Mouse (Mus musculus) kidney, adult 2 months (tissue): ENCODE measurements around the gene Chaf1a. TPM values are rescaled to one million over a fixed set of nuclear protein-coding genes. Genes with fewer than 3 reads are reported as not detected.
"Not testable (repeated sequence)": the region's sequence is repeated elsewhere in the genome, so short reads cannot be mapped to it uniquely, and the experiment has no call there.

Source experiments
- DNase-seq: peaks from one replicate; pipeline ENCODE4 v3.0.0; 2021
- H3K27ac ChIP-seq: fragments of 200-500 bp; 2 replicates; pipeline ENCODE4 v1.5.1; 2012; ENCODE audit warnings: low read depth, low read length, control low read depth, inconsistent platforms; ENCODE audit not compliant: insufficient read depth
- H3K27me3 ChIP-seq: fragments of 200-500 bp; replicated peaks from 2 replicates; pipeline ENCODE4 v1.6.1; 2012; ENCODE audit warnings: mild to moderate bottlenecking, moderate library complexity, low read length, inconsistent platforms; ENCODE audit not compliant: control insufficient read depth, insufficient read depth
- H3K36me3 ChIP-seq: fragments of 200-500 bp; 2 replicates; pipeline ENCODE4 v1.6.1; 2012; ENCODE audit warnings: mild to moderate bottlenecking, moderate library complexity, low read length, inconsistent platforms; ENCODE audit not compliant: control insufficient read depth, insufficient read depth
- H3K4me1 ChIP-seq: fragments of 200-500 bp; 2 replicates; pipeline ENCODE4 v1.6.1; 2011; ENCODE audit warnings: low read length; ENCODE audit not compliant: control insufficient read depth, insufficient read depth
- H3K4me3 ChIP-seq: fragments of 200-500 bp; 2 replicates; pipeline ENCODE4 v1.5.1; 2011; ENCODE audit warnings: mild to moderate bottlenecking, low read depth, low read length, control low read depth; ENCODE audit not compliant: insufficient read depth
- CTCF ChIP-seq: fragments of 200-500 bp; conservative IDR thresholded peaks from 2 replicates; pipeline ENCODE4 v1.5.1; 2011; ENCODE audit warnings: low read depth, mild to moderate bottlenecking, control low read depth, low read length, moderate library complexity, mixed read lengths; ENCODE audit not compliant: insufficient read depth, insufficient read length
- POLR2A ChIP-seq: fragments of 200-500 bp; IDR thresholded peaks from one replicate; pipeline ENCODE4 v1.6.1; 2011; ENCODE audit warnings: low read depth, low read length, control low read depth
- WGBS: fragments of 180-500 bp; shearing (Covaris S2); methylation state at CpG from one replicate; pipeline ENCODE4 v1.1.7; 2018; 5-methylcytosine and 5-hydroxymethylcytosine counted together
- polyA plus RNA-seq: library from polyadenylated mRNA; depleted of rRNA; stranded (reverse); fragments of >200 nt; gene quantifications from 2 replicates; pipeline ENCODE4 v1.2.3, GENCODE M21; 2012

Chaf1a gene
- polyA plus RNA-seq, 1 experiment: 1.2 TPM

- Histone ChIP-seq H3K27me3 (no peaks in the 10 kb centered on the region), H3K4me1 (no peaks in the 10 kb centered on the region; the same call in 1 of the 2 replicates), H3K4me3 (peak overlapping the region; percentile 40; the same call in 1 of the 2 replicates), H3K27ac (no peak overlapping the region), H3K36me3 (no peaks in the 10 kb centered on the region)
- TF ChIP-seq POLR2A (no peak), CTCF (no peak)
- no peak for DNase-seq
- under 1% methylated on average over 12 of the region's 12 CpGs for WGBS
Measured at GRCm38 (mm10) chr17:56040857-56041163, 571 bp downstream of the Chaf1a start.

- WGBS: 75% methylated on average over 5 of the region's 5 CpGs
- DNase-seq: no peak
- Histone ChIP-seq H3K27me3 (no peaks in the 10 kb centered on the region), H3K4me3 (no peak overlapping the region), H3K27ac (no peak overlapping the region), H3K4me1 (no peaks in the 10 kb centered on the region), H3K36me3 (no peaks in the 10 kb centered on the region)
- TF ChIP-seq CTCF (no peak), POLR2A (no peak)
Measured at GRCm38 (mm10) chr17:56051369-56051768, 11.1 kb downstream of the Chaf1a start.

GRCm38 (mm10) chr17:56054938-56055337 is 14.7 kb downstream of the Chaf1a start:
- H3K4me3 ChIP-seq: no peak overlapping the region
- no peak overlapping the region for H3K27ac ChIP-seq
- TF ChIP-seq POLR2A: no peak
- no peak for TF ChIP-seq CTCF
- H3K27me3 ChIP-seq: no peaks in the 10 kb centered on the region
- H3K4me1 ChIP-seq: no peaks in the 10 kb centered on the region
- H3K36me3 ChIP-seq: no peaks in the 10 kb centered on the region
- DNase-seq: no peak

GRCm38 (mm10) chr17:56055945-56056678 is 15.9 kb downstream of the Chaf1a start:
- 67% methylated on average over 4 of the region's 4 CpGs for WGBS
- no peak for DNase-seq
- Histone ChIP-seq H3K4me1 (no peaks in the 10 kb centered on the region), H3K36me3 (no peaks in the 10 kb centered on the region), H3K27ac (no peak overlapping the region), H3K27me3 (no peaks in the 10 kb centered on the region), H3K4me3 (no peak overlapping the region)
- TF ChIP-seq POLR2A (no peak), CTCF (no peak)

GRCm38 (mm10) chr17:56057381-56058120 is 17.3 kb downstream of the Chaf1a start:
- H3K27ac ChIP-seq: no peak overlapping the region
- H3K27me3 ChIP-seq: no peaks in the 10 kb centered on the region
- no peak overlapping the region for H3K4me3 ChIP-seq
- H3K4me1 ChIP-seq: no peaks in the 10 kb centered on the region
- no peaks in the 10 kb centered on the region for H3K36me3 ChIP-seq
- 89% methylated on average over 11 of the region's 11 CpGs for WGBS
- no peak for DNase-seq
- TF ChIP-seq POLR2A: no peak
- 0 out of 2 replicates have a peak, but pooled peaks have one; percentile 17 for TF ChIP-seq CTCF

- no peaks in the 10 kb centered on the region for H3K27me3 ChIP-seq
- WGBS: 88% methylated on average over 7 of the region's 7 CpGs
- H3K4me3 ChIP-seq: no peak overlapping the region
- TF ChIP-seq CTCF: no peak
- TF ChIP-seq POLR2A: no peak
- no peaks in the 10 kb centered on the region for H3K4me1 ChIP-seq
- no peaks in the 10 kb centered on the region for H3K36me3 ChIP-seq
- no peak for DNase-seq
- no peak overlapping the region for H3K27ac ChIP-seq
Measured at GRCm38 (mm10) chr17:56062081-56062480, 21.8 kb downstream of the Chaf1a start.

- H3K4me1 ChIP-seq, H3K4me3 ChIP-seq, DNase-seq, H3K36me3 ChIP-seq, H3K27me3 ChIP-seq, H3K27ac ChIP-seq: not testable (repeated sequence)
- 82% methylated on average over 6 of the region's 6 CpGs for WGBS
Measured at GRCm38 (mm10) chr17:56065715-56066114, 25.5 kb downstream of the Chaf1a start.

- H3K36me3 ChIP-seq: peaks cover 1% of the 10 kb centered on the region; the same call in 1 of the 2 replicates
- TF ChIP-seq CTCF (no peak), POLR2A (no peak)
- DNase-seq: no peak
- no peaks in the 10 kb centered on the region for H3K4me1 ChIP-seq
- H3K4me3 ChIP-seq: no peak overlapping the region
- H3K27me3 ChIP-seq: no peaks in the 10 kb centered on the region
- H3K27ac ChIP-seq: no peak overlapping the region
Measured at GRCm38 (mm10) chr17:56066451-56066850, 26.2 kb downstream of the Chaf1a start.
